Mouse (Mus musculus) T-helper 2 cell (primary cell): ENCODE measurements around the gene Rxra.

Source experiments
- in situ Hi-C: fragments of 300-600 bp; cut with MboI, MseI; formaldehyde crosslinking; loops from one replicate; pipeline ENCODE4 v1.15.1; 2025; ENCODE audit warnings: high pct_unique_total_duplicates

The Rxra gene

DNA sequence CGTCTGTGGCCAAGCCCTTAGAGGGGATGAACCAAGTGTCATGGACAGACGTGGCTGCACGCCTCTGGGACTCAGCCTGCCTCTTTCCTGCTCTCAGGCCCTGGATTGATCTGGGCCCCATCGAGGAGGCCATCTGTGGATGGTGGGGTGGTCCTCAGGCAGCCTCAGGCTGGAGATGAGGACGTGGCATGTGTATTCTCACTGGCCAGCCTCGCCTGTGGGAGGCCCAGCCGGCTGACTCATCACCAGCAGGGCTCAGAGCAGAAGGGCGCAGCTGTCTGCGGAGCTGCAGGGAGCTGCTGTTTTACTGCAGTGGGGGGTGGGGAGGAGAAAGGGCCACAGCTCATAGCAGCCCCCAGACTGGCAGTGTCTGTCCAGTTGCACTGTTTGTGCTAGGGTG, 126.3 kb downstream of the Rxra start:
- in situ Hi-C loops, result no loop called here

DNA sequence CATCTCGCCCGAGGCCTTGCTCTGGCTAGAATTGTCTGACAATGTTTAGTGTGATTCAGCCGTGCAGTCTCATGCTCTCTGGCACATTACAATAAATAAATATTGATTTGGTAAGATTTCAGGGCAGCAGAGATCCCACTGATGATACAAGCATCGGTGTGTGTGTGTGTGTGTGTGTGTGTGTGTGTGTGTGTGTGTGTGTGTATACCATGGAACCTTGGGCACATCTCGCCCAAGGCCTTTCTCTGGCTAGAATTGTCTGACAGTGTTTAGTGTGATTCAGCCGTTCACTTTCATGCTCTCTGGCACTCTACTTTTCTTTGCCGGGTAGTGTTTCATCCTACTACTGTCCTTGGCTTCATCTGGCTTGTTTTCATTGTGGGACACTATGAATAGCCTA, 130.5 kb downstream of the Rxra start:
- in situ Hi-C loops, result no loop called here

GRCm38 (mm10) chr2:27807684-27808083, 131.4 kb downstream of the Rxra start:
- in situ Hi-C loops, result no loop called here

DNA sequence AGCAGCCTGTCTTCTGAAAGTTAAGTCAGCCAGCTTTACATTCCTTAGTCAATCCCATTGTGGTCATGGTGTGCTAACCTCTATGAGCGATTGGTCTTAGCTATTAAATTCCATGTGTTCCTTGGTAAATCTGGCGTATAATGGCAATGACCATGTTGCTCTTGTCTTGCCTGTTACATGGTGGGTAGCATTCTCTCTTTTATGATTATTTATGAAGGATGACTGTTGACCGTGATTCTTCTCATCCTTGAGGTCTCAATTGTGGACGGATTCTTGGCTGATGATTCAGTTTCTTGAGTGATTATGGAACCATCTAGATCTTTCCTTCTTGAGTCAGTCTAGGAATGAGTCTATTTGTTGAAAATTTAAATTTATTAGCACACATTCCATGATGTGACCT, 133.7 kb downstream of the Rxra start:
- in situ Hi-C loops, result loop anchor here (5.0 kb wide), 1 partner anchor 102 kb away; no protein-coding TSS in a partner anchor
